Mouse (Mus musculus) CD4-positive helper T cell, adult 2 months (primary cell): ENCODE data around the gene Ccr5.
"Not testable (repeated sequence)": the region's sequence is repeated elsewhere in the genome, so short reads cannot be mapped to it uniquely, and the experiment has no call there.

ENCODE experiments used
- DNase-seq: peaks from one replicate; pipeline ENCODE4 v3.0.0-alpha.2; 2012; ENCODE audit warnings: low read depth, missing footprints, low spot score

Ccr5 gene

DNA sequence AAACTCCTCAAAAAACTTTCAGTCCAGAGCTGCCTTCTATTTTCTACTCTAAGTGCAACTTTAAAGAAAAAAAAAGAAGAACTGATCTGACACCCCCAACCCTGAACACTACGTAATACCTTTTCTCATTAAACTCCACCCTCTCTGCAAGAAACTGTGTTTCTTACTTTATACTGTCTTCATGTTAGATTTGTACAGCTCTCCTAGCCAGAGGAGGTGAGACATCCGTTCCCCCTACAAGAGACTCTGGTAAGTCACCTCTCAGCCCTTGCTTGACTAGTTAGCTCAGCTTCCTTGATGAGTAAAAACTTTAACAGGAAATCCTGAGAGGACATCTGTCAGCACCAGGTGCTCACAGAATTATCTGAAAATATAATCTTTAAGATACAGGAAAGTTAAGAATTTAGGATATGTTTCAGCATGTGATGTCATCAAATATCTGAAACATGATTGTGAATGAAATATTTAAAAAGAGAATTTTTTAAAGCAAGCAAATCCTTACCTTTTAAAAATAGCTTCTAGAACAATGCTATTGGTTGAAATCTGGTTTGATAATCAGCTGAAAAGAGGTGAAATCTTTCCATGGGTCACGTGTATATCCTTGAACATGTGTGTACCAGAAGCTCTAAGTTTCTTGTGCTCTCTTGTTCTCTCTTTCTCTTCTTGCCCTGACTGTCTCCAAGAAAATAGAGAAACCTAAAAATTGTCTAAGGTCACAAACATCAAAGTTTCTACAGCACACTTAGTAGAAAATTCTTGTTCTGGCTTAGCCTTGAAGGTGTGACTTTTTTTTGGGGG is at the start of gene Ccr5:
Gene Ccr5 (plus strand): TSS at position 157 of the 798 bp plus-strand sequence.
- peak; percentile 64 for DNase-seq

GRCm38 (mm10) chr9:124079803-124080202 is 41.5 kb upstream of the Ccr5 start:
- DNase-seq: peak; percentile 41

DNA sequence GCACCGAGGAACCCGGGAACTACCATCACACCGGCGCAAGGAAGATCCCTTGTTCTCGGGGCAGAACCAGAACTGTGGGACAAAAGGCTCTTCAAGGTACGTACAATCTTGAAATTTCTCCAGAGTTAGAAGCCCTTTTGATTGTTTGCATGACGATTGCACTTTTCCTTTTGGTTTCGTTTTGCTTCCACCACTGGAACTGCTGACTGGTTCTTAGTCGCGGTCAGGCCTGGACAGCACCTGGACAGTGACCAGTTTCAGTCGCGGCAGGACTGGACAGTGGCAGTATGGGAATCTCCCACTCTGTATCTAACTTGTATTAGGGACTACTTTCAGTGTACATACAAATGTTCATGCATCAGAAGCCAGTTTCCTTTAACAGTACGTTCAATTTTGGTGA is 40.9 kb upstream of the Ccr5 start:
- peak; percentile 35 for DNase-seq

DNA sequence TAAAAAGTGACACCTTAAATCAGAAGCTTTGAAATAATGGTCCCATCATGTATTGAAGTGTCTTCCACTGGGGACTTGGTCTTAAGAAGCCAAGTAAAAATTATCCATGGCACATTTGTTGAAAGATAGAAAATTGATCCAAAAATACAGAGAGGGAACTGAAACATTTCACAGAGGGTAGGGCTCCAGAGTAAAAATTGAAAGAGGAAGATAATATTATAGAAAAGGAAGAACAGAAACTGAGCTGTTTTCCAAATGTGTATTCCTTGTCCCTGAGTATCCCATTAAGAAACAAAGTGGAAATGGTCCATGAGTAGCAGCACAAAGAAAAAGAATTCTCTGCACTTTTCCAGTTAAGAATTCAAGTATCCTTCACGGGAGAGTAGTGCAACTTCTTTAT is 30.9 kb upstream of the Ccr5 start:
- DNase-seq: no peak

- DNase-seq: peak; percentile 48
Observed at GRCm38 (mm10) chr9:124099127-124099526, 22.2 kb upstream of the Ccr5 start.

DNA sequence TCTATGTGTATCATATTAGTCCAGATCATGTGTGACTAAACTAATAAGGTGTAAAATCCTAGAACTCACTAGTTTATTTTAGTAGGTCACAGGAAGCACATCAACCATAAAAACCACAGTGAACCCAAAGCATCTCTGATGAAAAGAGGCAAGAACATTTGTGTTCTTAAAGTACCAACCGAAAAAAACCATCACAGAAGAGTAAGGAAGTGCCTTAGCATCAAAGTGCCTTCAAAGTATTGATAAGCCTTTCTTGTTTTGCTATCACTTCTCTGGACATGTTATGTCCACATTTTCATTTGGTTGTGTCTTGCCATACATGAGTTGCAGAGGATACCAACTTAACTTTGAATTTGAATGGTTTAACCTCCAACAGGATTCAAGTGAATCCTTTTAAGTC is 21.0 kb upstream of the Ccr5 start:
- peak; percentile 64 for DNase-seq

DNA sequence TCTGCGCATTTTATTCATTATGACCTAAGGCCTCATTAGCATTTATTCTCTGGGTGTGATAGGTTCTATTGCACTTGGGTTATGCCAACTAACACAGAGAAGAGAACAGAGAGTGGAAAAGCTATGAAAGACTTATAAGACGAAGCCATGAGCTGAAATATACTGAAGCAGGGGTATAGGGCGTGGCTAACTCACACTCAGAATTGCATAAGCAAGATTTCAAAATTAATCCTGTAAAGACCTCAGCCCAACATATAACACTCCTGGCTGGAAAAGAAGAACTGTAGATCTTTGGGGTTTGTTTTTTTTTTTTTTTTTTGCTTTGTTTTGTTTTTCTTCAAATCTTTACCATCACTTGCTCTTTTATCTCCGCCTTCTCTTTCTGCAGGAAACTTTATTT is 19.6 kb upstream of the Ccr5 start, which contains the start of gene Ccr2:
Gene Ccr2 (plus strand): TSS at position 228 of the 400 bp plus-strand sequence.
- DNase-seq: no peak

DNA sequence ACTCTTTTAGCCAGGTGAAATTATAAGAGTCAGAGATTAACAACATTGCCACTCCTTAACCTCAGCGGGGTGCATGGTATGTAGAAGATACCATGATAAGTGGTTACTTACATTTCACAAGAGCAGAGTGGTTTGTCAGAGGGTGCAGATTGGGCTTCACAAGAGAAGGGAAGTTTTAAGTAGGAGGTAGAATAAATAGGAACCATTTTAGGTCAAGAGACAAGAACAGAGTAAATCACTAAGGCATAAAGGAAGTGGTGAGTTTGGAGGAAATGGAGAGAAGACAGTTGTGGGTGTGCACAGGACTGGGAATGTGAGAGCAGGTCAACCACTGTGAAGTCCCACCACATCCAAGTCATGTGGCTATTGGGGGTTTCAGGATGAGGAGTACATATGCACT is 18.1 kb upstream of the Ccr5 start:
- DNase-seq: peak; percentile 53

DNA sequence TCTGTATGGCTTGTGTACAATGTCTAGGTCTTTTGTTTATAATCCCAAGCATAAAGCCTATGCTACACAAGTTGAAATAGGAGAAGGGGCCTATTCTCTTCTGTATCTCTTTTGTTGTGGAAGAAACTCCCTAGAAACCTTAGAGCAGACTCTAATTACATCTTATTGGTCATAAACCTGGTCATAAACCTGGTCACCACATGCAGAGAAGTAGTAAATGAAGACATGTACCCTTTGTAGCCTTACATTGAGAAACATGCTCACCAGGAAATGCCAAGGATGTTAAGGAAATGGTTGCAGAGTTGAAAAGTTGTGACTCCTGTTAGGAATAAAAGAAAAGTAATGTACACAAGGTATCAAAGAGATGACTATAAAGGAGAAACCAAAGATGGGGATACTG is 16.1 kb upstream of the Ccr5 start:
- no peak for DNase-seq

DNA sequence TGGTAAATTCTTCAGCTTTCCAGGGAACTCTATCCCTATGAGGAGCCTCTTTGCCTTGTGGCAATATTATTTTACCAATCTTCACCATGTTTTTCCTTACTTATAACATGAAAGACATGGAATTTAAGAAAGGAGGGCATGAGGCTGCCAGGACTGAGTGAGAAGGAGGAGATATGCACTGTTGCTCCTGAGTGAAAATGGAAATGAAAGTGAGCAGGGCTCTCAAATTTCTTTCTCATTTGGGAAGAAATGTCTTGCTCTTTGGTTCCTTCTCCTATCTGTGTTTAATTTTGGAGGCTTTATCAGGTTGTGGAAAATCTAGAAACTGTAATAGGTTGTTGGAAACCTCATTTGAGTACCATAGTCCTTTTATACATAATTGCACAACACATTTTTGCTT is 14.1 kb upstream of the Ccr5 start:
- DNase-seq: no peak

DNA sequence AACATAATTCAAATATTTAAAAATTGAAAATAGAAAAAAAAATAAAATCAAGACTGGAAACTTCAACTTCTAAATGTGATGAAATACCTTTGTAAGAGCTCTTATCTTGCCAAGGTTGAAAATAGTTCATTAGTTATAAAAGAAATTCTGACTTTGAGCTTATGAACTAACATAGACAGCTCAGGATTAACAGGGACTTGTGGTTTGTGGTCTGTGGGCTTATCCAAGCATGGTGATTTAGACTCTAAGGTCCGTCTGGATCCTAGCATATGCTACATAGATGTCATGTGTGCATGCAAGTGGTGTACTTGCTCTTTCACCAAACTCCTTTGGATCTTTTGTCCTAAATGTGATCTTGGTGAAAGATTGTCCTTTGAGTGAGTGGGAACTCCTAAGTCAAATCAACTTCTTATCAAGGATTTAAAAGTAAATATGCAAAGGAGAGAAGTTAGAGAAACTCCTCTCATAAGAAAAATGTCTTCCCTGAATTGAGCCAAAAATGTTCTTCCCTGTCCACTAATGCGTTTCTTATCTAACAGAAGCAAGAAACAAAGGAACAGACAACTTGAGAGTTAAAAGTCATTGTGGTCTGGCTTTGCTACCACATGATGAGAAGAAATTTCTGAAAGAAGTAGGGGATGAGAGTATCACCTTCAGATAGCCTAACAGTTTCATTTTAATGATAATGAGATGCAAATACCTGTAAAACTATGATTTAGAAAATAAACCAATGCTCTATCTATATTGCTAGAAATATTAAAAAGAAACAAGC is 12.8 kb upstream of the Ccr5 start:
- no peak for DNase-seq

GRCm38 (mm10) chr9:124111997-124112396 is 9.3 kb upstream of the Ccr5 start:
- no peak for DNase-seq

DNA sequence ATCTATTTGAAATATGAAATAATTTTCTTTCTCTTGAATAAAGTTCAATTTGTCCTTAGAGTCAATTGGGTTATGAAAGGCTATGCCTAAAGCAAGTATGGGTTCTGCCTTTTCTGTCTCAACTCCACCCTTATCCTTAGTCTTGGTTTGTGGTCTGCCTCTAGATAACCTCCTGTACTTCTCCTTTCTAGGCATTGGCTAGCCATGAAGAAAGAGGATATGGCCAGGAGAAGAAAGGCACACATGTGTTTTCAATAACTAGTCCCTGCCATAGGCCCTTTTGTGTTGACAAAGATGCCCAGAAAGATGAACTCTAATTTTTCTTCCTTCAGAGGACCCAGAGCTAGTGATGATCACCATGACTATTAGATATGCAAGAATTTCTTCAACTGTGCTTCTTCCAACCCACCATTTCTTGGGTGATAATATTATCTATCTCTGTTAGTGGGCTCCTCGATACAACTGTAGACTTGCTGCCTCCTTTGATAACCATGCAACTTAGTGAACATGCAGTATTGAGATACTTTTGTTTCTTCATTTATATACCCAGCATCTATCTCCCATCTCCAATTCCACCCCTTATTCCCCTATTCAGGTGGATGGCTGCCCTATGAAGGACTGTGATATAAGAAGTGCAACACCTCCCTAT is 8.6 kb upstream of the Ccr5 start:
- DNase-seq: no peak

GRCm38 (mm10) chr9:124113777-124114176 is 7.6 kb upstream of the Ccr5 start:
- no peak for DNase-seq

GRCm38 (mm10) chr9:124118489-124118888 is 2.9 kb upstream of the Ccr5 start:
- DNase-seq: peak; percentile 64

DNA sequence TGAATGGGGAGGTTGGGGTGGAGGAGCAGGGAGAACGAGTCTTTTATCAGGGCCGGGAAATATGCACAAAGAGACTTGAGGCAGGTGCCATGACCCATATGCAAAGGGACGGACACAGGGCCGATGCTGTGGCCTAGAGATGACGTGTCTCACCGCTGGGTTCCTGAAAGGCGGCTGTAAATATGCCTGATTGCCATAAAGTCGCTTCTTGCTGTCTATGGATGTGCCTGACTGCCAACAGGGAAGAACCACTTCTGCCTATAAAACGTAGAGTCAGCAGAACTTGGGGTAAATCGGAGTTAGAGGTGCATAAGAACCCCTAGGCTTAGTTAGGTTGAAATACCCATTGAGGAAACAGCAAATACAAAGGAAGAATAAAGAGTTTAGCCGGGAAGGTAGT is 4.2 kb downstream of the Ccr5 start:
- no peak for DNase-seq

GRCm38 (mm10) chr9:124126373-124126772 is 5.0 kb downstream of the Ccr5 start:
- DNase-seq: peak; percentile 53

DNA sequence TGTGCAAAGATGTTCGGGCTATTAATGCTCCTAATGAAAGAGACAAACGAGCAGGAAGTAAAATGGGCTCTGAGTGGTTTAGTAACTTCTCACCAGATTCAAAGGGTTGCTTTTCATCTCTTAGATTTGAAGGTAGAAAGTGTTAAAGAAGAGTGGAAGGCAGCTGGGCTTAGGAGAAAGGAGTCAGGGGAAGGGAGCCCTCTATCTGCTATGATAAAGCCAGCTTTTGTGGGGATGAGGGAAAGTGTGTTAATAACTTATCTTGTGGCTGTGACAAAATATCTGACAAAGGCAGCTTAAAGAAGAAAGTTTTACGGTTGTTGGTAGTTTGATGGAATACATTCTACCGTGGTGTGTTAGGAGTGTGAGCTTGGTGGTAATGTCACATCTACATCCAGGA is 6.1 kb downstream of the Ccr5 start:
- no peak for DNase-seq

GRCm38 (mm10) chr9:124128379-124128778 is 7.0 kb downstream of the Ccr5 start:
- DNase-seq: peak; percentile 70

GRCm38 (mm10) chr9:124132899-124133298 is 11.6 kb downstream of the Ccr5 start:
- DNase-seq: peak; percentile 28

GRCm38 (mm10) chr9:124134919-124135318 is 13.6 kb downstream of the Ccr5 start:
- not testable (repeated sequence) for DNase-seq

- no peak for DNase-seq
Observed at GRCm38 (mm10) chr9:124137619-124138018, 16.3 kb downstream of the Ccr5 start.
